Mouse (Mus musculus) kidney, embryonic 14.5 days (tissue): ENCODE data around the gene Ryr1. TPM values are rescaled to one million over a fixed set of nuclear protein-coding genes. Genes with fewer than 3 reads are reported as not detected.
"Not testable (repeated sequence)": the region's sequence is repeated elsewhere in the genome, so short reads cannot be mapped to it uniquely, and the experiment has no call there.

Experiments used
- ATAC-seq: fragments of 200-750 bp; cut with Nextera tagmentation; 2 replicates; pipeline ENCODE4 v1.8.0; 2017; ENCODE audit warnings: moderate number of reproducible peaks, mild to moderate bottlenecking, moderate TSS enrichment, moderate library complexity; ENCODE audit not compliant: low FRiP score, low TSS enrichment
- H3K27ac ChIP-seq: fragments of 300-500 bp; sonication (generic); 2 replicates; pipeline ENCODE4 v1.5.1; 2014; ENCODE audit warnings: low read depth, mild to moderate bottlenecking, low read length, moderate library complexity, mixed read lengths
- H3K27me3 ChIP-seq: fragments of 300-500 bp; sonication (generic); 2 replicates; pipeline ENCODE4 v1.6.1; 2014; ENCODE audit warnings: mild to moderate bottlenecking, low read length; ENCODE audit not compliant: control insufficient read depth, insufficient read depth
- H3K36me3 ChIP-seq: fragments of 300-500 bp; sonication (generic); 2 replicates; pipeline ENCODE4 v1.6.1; 2014; ENCODE audit warnings: low read length, mixed read lengths; ENCODE audit not compliant: control insufficient read depth, insufficient read depth
- H3K4me1 ChIP-seq: fragments of 300-500 bp; sonication (generic); 2 replicates; pipeline ENCODE4 v1.6.1; 2014; ENCODE audit warnings: low read length, mixed read lengths; ENCODE audit not compliant: control insufficient read depth, insufficient read depth
- H3K4me2 ChIP-seq: fragments of 300-500 bp; sonication (generic); replicated peaks from 2 replicates; pipeline ENCODE4 v1.6.1; 2014; ENCODE audit warnings: low read depth, mild to moderate bottlenecking, low read length
- H3K4me3 ChIP-seq: fragments of 300-500 bp; sonication (generic); 2 replicates; pipeline ENCODE4 v1.5.1; 2014; ENCODE audit warnings: mild to moderate bottlenecking, low read length
- H3K9ac ChIP-seq: fragments of 300-500 bp; sonication (generic); 2 replicates; pipeline ENCODE4 v1.6.1; 2014; ENCODE audit warnings: low read depth, mild to moderate bottlenecking, low read length, moderate library complexity
- H3K9me3 ChIP-seq: fragments of 300-500 bp; sonication (generic); 2 replicates; pipeline ENCODE4 v1.6.1; 2016; ENCODE audit warnings: low read length; ENCODE audit not compliant: control insufficient read depth
- WGBS: fragments of 180-500 bp; shearing (Covaris S2); extraction: QIAGEN DNeasy Blood & Tissue Kit; methylation state at CpG from one replicate; pipeline ENCODE4 v1.1.7; 2014; 5-methylcytosine and 5-hydroxymethylcytosine counted together
- polyA plus RNA-seq: library from polyadenylated mRNA; unstranded; fragments of >200 nt; fragmentation: Nextera tagmentation; extraction: Ambion mirVana; gene quantifications from 2 replicates; pipeline ENCODE4 v1.2.1, GENCODE M21; 2014

Gene Ryr1
- polyA plus RNA-seq, 1 experiment from 2014 or later, result 1.1 TPM

GRCm38 (mm10) chr7:28971029-28971428, 153.9 kb downstream of the Ryr1 start:
- no peak for ATAC-seq
- Histone ChIP-seq H3K9ac (no peak overlapping the region), H3K27ac (no peak overlapping the region), H3K4me1 (peaks cover 6% of the 10 kb centered on the region), H3K36me3 (peaks cover 36% of the 10 kb centered on the region), H3K4me3 (no peak overlapping the region), H3K4me2 (no peak overlapping the region), H3K27me3 (no peaks in the 10 kb centered on the region), H3K9me3 (no peaks in the 10 kb centered on the region)
- 85% methylated on average over 7 of the region's 7 CpGs for WGBS

GRCm38 (mm10) chr7:28969672-28970394, 155.1 kb downstream of the Ryr1 start:
- Histone ChIP-seq H3K36me3 (peaks cover 32% of the 10 kb centered on the region), H3K9me3 (no peaks in the 10 kb centered on the region), H3K4me3 (no peak overlapping the region), H3K27me3 (no peaks in the 10 kb centered on the region), H3K27ac (peak overlapping the region; percentile 42; the same call in 1 of the 2 replicates), H3K9ac (no peak overlapping the region), H3K4me2 (no peak overlapping the region), H3K4me1 (peaks cover 6% of the 10 kb centered on the region)
- 28% methylated on average over 12 of the region's 12 CpGs for WGBS
- peak; percentile 50 for ATAC-seq

- H3K4me1 ChIP-seq, result peaks cover 6% of the 10 kb centered on the region
- H3K27ac ChIP-seq, result 0 out of 2 replicates have a peak overlapping the region, but pooled peaks have one; percentile 24
- 97% methylated on average over 1 of the region's 1 CpGs for WGBS
- no peak overlapping the region for H3K4me2 ChIP-seq
- H3K36me3 ChIP-seq, result peaks cover 28% of the 10 kb centered on the region
- H3K27me3 ChIP-seq, result no peaks in the 10 kb centered on the region
- no peaks in the 10 kb centered on the region for H3K9me3 ChIP-seq
- no peak overlapping the region for H3K4me3 ChIP-seq
- no peak overlapping the region for H3K9ac ChIP-seq
- no peak for ATAC-seq
These were observed 155.7 kb downstream of the Ryr1 start for GRCm38 (mm10) chr7:28969271-28969670.

- not testable (repeated sequence) for H3K4me2 ChIP-seq, H3K9ac ChIP-seq, H3K9me3 ChIP-seq, H3K27me3 ChIP-seq, H3K4me1 ChIP-seq, H3K27ac ChIP-seq, H3K4me3 ChIP-seq, ATAC-seq
- 92% methylated on average over 8 of the region's 8 CpGs for WGBS
- H3K36me3 ChIP-seq, result peaks cover 16% of the 10 kb centered on the region
These were observed 156.9 kb downstream of the Ryr1 start for GRCm38 (mm10) chr7:28968120-28968519.

- no peak for ATAC-seq
- no peaks in the 10 kb centered on the region for H3K9me3 ChIP-seq
- no peaks in the 10 kb centered on the region for H3K27me3 ChIP-seq
- H3K4me2 ChIP-seq, result no peak overlapping the region
- 65% methylated on average over 4 of the region's 4 CpGs for WGBS
- peaks cover 6% of the 10 kb centered on the region for H3K4me1 ChIP-seq
- peaks cover 10% of the 10 kb centered on the region for H3K36me3 ChIP-seq
- H3K4me3 ChIP-seq, result no peak overlapping the region
- H3K9ac ChIP-seq, result no peak overlapping the region
- H3K27ac ChIP-seq, result no peak overlapping the region
These were observed 158.1 kb downstream of the Ryr1 start for GRCm38 (mm10) chr7:28966751-28967505.

- Histone ChIP-seq H3K9ac (no peak overlapping the region), H3K36me3 (peaks cover 4% of the 10 kb centered on the region), H3K9me3 (no peaks in the 10 kb centered on the region), H3K4me2 (no peak overlapping the region), H3K27ac (no peak overlapping the region), H3K4me3 (no peak overlapping the region), H3K4me1 (peaks cover 7% of the 10 kb centered on the region), H3K27me3 (no peaks in the 10 kb centered on the region)
- ATAC-seq, result no peak
- WGBS, result 86% methylated on average over 4 of the region's 5 CpGs
These were observed 158.8 kb downstream of the Ryr1 start for GRCm38 (mm10) chr7:28966181-28966580.

- Histone ChIP-seq H3K27ac (no peak overlapping the region), H3K4me1 (peaks cover 13% of the 10 kb centered on the region)
- ATAC-seq, result no peak
These were observed 159.6 kb downstream of the Ryr1 start for GRCm38 (mm10) chr7:28965346-28965840.

GRCm38 (mm10) chr7:28963399-28963923, 161.5 kb downstream of the Ryr1 start:
- H3K9ac ChIP-seq, result no peak overlapping the region
- H3K36me3 ChIP-seq, result no peaks in the 10 kb centered on the region
- no peaks in the 10 kb centered on the region for H3K27me3 ChIP-seq
- ATAC-seq, result no peak
- no peaks in the 10 kb centered on the region for H3K9me3 ChIP-seq
- H3K4me1 ChIP-seq, result peaks cover 26% of the 10 kb centered on the region
- WGBS, result 66% methylated on average over 3 of the region's 3 CpGs
- no peak overlapping the region for H3K27ac ChIP-seq
- H3K4me3 ChIP-seq, result no peak overlapping the region
- H3K4me2 ChIP-seq, result no peak overlapping the region

More at GRCm38 (mm10) chr7:28965346-28965840, 159.6 kb downstream of the Ryr1 start:
- Histone ChIP-seq H3K9me3 (no peaks in the 10 kb centered on the region), H3K27me3 (no peaks in the 10 kb centered on the region), H3K4me3 (no peak overlapping the region), H3K9ac (no peak overlapping the region), H3K36me3 (no peaks in the 10 kb centered on the region), H3K4me2 (no peak overlapping the region)
- 76% methylated on average over 5 of the region's 5 CpGs for WGBS
